Comparison of ENCODE assay signal across 8 mouse cellular contexts in the genomic region with DNA sequence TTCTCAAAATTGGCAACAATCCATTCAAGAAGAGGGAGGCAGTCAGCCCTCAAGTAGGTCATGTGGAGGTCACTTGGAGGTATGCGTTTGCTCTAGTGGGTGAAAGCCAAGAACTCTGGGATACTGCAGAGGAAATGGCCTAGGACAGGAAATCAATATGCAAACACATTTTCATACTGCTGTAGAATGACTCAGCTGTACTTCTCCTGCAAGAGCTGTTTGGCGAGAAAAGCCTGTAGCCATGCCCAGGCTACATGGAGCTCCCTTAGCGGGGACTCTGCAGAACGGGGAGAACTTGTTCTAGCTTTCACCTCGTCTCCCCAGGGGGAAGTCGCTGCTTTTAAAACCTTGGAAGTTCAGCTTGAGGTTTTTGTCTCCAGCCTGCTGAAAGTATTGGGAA.
DNase-seq lines count a peak whose midpoint lies in the region; ATAC-seq lines count a peak whose summit lies in the region.

No protein-coding gene starts in this region.

- H3K27me3 ChIP-seq in lung, embryonic 16.5 days (ENCODE audit: control insufficient read depth, insufficient read depth, low read depth, low read length): no peaks in the 10 kb centered on the region

- no peak overlapping the region; the same call in 1 of the 2 replicates for H3K4me2 ChIP-seq in lung, embryonic 16.5 days (ENCODE audit: low read depth, low read length)

- DNase-seq in frontal cortex, postnatal 25 days (ENCODE audit: low spot score in 2 of 2): no peak
- peak; percentile 20 for DNase-seq in ZHBTc4 (ENCODE audit: low read depth, low spot score)
- DNase-seq in heart, postnatal 10 days: peak; percentile 54 to 56
- DNase-seq in natural killer cell, adult 2 months (ENCODE audit: low spot score in 2 of 2): no peak
- DNase-seq in spleen, postnatal 36 days (ENCODE audit: low spot score in 2 of 2): no peak

- H3K9me3 ChIP-seq in lung, embryonic 16.5 days (ENCODE audit: control insufficient read depth, low read length): no peaks in the 10 kb centered on the region

- H3K4me1 ChIP-seq in lung, embryonic 16.5 days (replicated peaks; ENCODE audit: control insufficient read depth, insufficient read depth, low read length): peaks cover 50% of the 10 kb centered on the region

- WGBS in lung, embryonic 16.5 days: 15% methylated on average over 6 of the region's 6 CpGs

- ATAC-seq in frontal cortex, adult (ENCODE audit: low TSS enrichment): peak; percentile 81
- ATAC-seq in lung, embryonic 16.5 days (ENCODE audit: low read depth): peak; percentile 84
- ATAC-seq in erythroblast, adult 5-6 weeks (replicated peaks; ENCODE audit: low FRiP score, poor library complexity, severe bottlenecking): no peak

- H3K4me3 ChIP-seq in lung, embryonic 16.5 days (ENCODE audit: low read length): no peak overlapping the region

- peak overlapping the region; percentile 83 for H3K27ac ChIP-seq in lung, embryonic 16.5 days (ENCODE audit: low read length)

- H3K9ac ChIP-seq in lung, embryonic 16.5 days (ENCODE audit: low read length): no peak overlapping the region

- peaks cover 11% of the 10 kb centered on the region for H3K36me3 ChIP-seq in lung, embryonic 16.5 days (ENCODE audit: control insufficient read depth, insufficient read depth, low read length)

- intact Hi-C loops in heart, postnatal 10 days (cut with DNase I): no loop called here

Comparison
In these comparisons a context has a peak if more than half of its experiments do, and no peak if none do; other contexts are left out.
1. DNase-seq: peak in ZHBTc4 (single experiment) and heart, postnatal 10 days (2 of 2); none in frontal cortex, postnatal 25 days (0 of 2), natural killer cell, adult 2 months (0 of 2) and spleen, postnatal 36 days (0 of 2).